Mouse (Mus musculus): ENCODE results near the gene Eif3k.
A peak's percentile ranks its signal among the peaks of the same experiment; 100 is the strongest.

The Eif3k gene

GRCm38 (mm10) chr7:28959505-28960045, 22.1 kb downstream of the Eif3k start:
- DNase-seq (ENCODE audit: low read depth, low spot score): no peak

GRCm38 (mm10) chr7:28958770-28959169, 22.9 kb downstream of the Eif3k start:
- no peak for DNase-seq (ENCODE audit: low read depth, low spot score)

DNA sequence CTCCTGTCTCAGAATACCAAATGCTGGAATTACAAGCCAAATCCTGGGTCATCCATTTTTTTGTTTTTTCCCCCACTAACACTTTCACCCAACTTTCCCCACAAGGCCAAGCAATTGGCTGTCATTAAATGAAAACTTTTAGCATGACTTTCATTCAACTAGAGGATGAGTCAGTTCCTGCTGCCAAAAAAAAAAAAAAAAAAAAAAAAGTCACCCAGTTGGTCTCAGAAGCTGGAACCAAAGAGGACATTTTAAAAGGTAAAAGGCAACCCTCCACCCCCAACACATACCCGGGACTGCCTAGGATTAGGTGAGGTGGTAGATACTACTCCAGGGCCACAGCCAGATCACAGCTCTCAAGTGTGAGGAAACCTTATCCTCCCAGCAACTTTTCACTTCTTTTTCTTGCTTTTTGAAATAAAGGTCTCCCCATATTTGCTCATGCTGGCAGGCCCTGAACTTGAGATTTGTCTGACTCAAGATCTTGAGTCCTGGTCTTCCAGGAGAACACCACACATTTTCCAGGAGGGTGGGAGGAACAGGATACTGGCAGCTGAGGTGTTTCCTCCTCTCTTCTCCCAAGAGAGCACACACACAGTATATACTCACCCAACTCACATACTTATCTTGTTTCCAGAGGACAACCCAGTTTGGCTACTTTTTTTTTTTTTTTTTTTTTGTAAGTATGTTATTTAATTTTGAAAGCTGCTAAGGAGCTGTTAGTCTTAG, 23.5 kb downstream of the Eif3k start:
- DNase-seq (ENCODE audit: low read depth, low spot score): no peak

- DNase-seq (ENCODE audit: low read depth, low spot score): no peak
These were observed 24.4 kb downstream of the Eif3k start for GRCm38 (mm10) chr7:28957286-28957685.

- DNase-seq (ENCODE audit: low read depth, low spot score): no peak
These were observed 25.4 kb downstream of the Eif3k start for GRCm38 (mm10) chr7:28956270-28956669.

DNA sequence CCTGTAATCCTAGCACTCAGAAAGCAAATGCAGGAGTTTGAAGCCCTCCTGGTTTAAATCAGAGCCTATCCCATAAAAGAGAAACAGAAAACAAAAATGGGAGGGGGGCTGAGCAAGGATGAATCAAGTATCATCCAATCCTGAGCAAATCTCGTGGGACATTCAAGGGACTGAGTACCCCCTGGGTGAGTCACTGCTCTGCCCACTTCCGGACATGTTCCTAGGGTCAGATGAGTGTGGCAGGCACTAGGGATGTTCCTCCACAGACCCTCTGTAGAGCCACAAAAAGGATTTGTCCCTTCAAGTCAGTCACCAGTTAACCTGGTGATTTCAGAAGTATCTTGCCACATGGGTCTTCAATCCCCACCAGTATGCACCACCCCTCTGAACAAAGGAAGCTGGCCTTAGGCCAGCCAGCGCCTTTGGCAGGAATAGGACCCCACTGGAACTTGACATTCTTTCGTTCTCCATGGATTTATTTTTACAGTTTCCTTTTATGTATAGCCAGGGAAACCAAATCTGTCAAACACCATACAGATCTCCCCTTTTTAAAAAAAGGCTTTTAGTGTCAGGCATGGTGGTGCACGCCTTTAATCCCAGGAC, 26.3 kb downstream of the Eif3k start:
- no peak for DNase-seq (ENCODE audit: low read depth, low spot score)

GRCm38 (mm10) chr7:28954773-28955172, 26.9 kb downstream of the Eif3k start:
- DNase-seq (ENCODE audit: low read depth, low spot score): no peak

GRCm38 (mm10) chr7:28953476-28954376, 27.9 kb downstream of the Eif3k start:
- no peak for DNase-seq (ENCODE audit: low read depth, low spot score)

DNA sequence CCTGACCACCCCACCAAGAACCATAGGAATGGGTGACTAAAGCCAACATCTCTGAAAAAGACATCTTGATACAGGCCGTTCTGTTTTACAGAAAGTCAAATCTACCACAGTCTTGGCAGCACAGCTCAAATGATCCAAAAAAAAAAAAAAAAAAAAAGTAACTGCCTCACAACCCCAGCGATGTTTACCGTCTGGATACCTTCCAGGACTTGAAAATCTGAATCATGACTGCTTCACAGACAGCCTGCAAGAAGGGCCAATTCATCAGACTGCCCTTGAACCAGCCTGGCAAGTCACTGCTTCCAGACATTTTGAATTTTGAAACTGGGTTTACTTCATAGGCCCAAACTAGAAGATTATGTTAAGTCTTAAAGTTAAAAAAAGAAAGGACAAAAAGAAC, 28.9 kb downstream of the Eif3k start:
- DNase-seq (ENCODE audit: low read depth, low spot score): no peak

- DNase-seq (ENCODE audit: low read depth, low spot score): no peak
These were observed 29.9 kb downstream of the Eif3k start for GRCm38 (mm10) chr7:28951764-28952163.

- no peak for DNase-seq (ENCODE audit: low read depth, low spot score)
These were observed 31.2 kb downstream of the Eif3k start for GRCm38 (mm10) chr7:28950346-28951037.

DNA sequence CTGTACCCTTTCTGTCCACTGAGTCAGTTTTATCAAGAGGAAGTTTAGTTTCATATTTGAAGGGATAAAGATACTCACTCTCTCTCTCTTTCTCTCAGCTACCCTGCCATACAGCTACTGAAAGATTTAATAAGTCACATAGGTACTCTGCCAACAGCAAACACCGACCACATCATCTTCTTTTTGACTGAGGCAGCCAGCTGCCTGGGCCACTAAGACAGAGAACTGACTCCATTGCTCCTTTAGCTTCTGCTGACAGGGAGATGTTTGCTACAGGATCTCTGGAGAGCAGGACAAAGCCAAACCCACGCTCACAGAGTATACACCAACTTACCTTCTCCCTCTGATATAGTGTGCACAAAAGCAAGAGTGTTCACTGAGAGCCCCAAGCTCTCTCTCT, 32.4 kb downstream of the Eif3k start:
- no peak for DNase-seq (ENCODE audit: low read depth, low spot score)

GRCm38 (mm10) chr7:28948746-28949145, 32.9 kb downstream of the Eif3k start:
- no peak for DNase-seq (ENCODE audit: low read depth, low spot score)

DNA sequence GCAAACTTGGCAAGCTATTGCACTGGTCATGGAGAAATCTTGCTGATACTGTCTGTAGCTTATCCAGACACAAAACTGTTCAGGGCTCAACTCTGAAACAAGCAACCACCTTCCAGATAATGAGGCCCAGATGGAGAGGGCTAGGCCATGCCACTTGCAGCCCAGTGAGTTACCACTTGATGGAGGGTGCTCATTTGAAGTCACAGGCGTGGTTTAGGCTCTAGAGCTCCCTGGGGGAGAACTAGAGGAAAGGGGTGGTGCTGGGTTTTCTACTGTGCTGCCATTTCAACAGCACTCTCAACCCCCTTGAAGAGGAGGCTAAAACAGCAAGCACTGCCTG, 35.4 kb downstream of the Eif3k start:
- DNase-seq (ENCODE audit: low read depth, low spot score): no peak

GRCm38 (mm10) chr7:28945416-28946270, 36.0 kb downstream of the Eif3k start:
- peak; percentile 67 for DNase-seq (ENCODE audit: low read depth, low spot score)

- peak; percentile 47 for DNase-seq (ENCODE audit: low read depth, low spot score)
These were observed 36.8 kb downstream of the Eif3k start for GRCm38 (mm10) chr7:28944756-28945415.

GRCm38 (mm10) chr7:28943451-28944180, 38.0 kb downstream of the Eif3k start:
- DNase-seq (ENCODE audit: low read depth, low spot score): no peak

GRCm38 (mm10) chr7:28941542-28941941, 40.1 kb downstream of the Eif3k start:
- no peak for DNase-seq (ENCODE audit: low read depth, low spot score)

- DNase-seq (ENCODE audit: low read depth, low spot score): no peak
These were observed 40.5 kb downstream of the Eif3k start for GRCm38 (mm10) chr7:28941129-28941528.

Data from ES-CJ7 (cell line).